Mouse (Mus musculus) kidney, postnatal 0 days (tissue): ENCODE data around the gene Aldh1l1. TPM values are rescaled to one million over a fixed set of nuclear protein-coding genes. Genes with fewer than 3 reads are reported as not detected.

Experiments used
- ATAC-seq: fragments of 200-750 bp; cut with Nextera tagmentation; replicated peaks from 2 replicates; pipeline ENCODE4 v1.8.0; 2017; ENCODE audit warnings: low read depth, moderate number of reproducible peaks, moderate TSS enrichment, moderate library complexity; ENCODE audit not compliant: low FRiP score
- DNase-seq: peaks from one replicate; pipeline ENCODE4 v3.0.0-alpha.2; 2016; ENCODE audit warnings: low spot score
- H3K27ac ChIP-seq: fragments of 300-500 bp; sonication (generic); 2 replicates; pipeline ENCODE4 v1.5.1; 2014; ENCODE audit warnings: mild to moderate bottlenecking
- H3K27me3 ChIP-seq: fragments of 300-500 bp; sonication (generic); 2 replicates; pipeline ENCODE4 v1.6.1; 2014; ENCODE audit warnings: low read length, mixed read lengths; ENCODE audit not compliant: insufficient read depth
- H3K36me3 ChIP-seq: fragments of 300-500 bp; sonication (generic); 2 replicates; pipeline ENCODE4 v1.6.1; 2014; ENCODE audit warnings: low read length, mixed read lengths; ENCODE audit not compliant: insufficient read depth
- H3K4me1 ChIP-seq: fragments of 300-500 bp; sonication (generic); replicated peaks from 2 replicates; pipeline ENCODE4 v1.6.1; 2014; ENCODE audit warnings: antibody characterized with exemption, low read length, mixed read lengths; ENCODE audit not compliant: insufficient read depth
- H3K4me2 ChIP-seq: fragments of 300-500 bp; sonication (generic); 2 replicates; pipeline ENCODE4 v1.6.1; 2014; ENCODE audit warnings: mild to moderate bottlenecking, low read length, moderate library complexity, mixed read lengths
- H3K4me3 ChIP-seq: fragments of 300-500 bp; sonication (generic); replicated peaks from 2 replicates; pipeline ENCODE4 v1.5.1; 2014; ENCODE audit warnings: low read depth, low read length
- H3K9ac ChIP-seq: fragments of 300-500 bp; sonication (generic); 2 replicates; pipeline ENCODE4 v1.6.1; 2014; ENCODE audit warnings: low read depth, low read length
- H3K9me3 ChIP-seq: fragments of 300-500 bp; sonication (generic); replicated peaks from 2 replicates; pipeline ENCODE4 v1.6.1; 2016; ENCODE audit warnings: low read length, inconsistent platforms, mixed read lengths
- CTCF ChIP-seq: IDR thresholded peaks from 2 replicates; pipeline ENCODE4 v1.5.1; 2016; ENCODE audit warnings: antibody characterized with exemption, low read depth, mild to moderate bottlenecking, moderate library complexity
- WGBS: fragments of 180-500 bp; shearing (Covaris S2); extraction: QIAGEN DNeasy Blood & Tissue Kit; methylation state at CpG from one replicate; pipeline ENCODE4 v1.1.7; 2014; 5-methylcytosine and 5-hydroxymethylcytosine counted together
- polyA plus RNA-seq: library from polyadenylated mRNA; unstranded; fragments of >200 nt; fragmentation: Nextera tagmentation; extraction: Ambion mirVana; gene quantifications from 2 replicates; pipeline ENCODE4 v1.2.1, GENCODE M21; 2015

Gene Aldh1l1
- polyA plus RNA-seq, 1 experiment from 2014 or later = 42.8 TPM

DNA sequence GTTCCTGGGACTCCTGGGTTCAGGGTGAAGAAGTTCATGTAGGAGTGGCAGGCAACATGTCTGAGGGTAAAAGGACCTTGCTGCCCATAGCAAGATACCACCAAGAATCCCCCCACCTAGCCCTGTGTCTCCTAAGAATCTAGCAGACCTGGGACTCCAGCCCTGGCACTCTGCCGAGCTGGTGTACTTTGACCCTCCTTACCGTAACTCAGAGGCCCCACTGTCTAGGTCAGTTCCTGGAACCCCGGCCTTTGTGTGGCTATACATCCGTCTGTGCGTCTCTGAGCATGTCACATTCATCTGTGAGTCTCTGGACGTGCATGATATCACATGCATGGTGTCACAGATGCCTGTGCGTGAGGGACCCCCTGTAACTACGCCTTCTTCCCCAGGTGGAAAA is 84.2 kb downstream of the Aldh1l1 start:
- WGBS = 46% methylated on average over 8 of the region's 8 CpGs
- Histone ChIP-seq H3K27ac (no peak overlapping the region), H3K9ac (no peak overlapping the region), H3K27me3 (no peaks in the 10 kb centered on the region), H3K9me3 (no peaks in the 10 kb centered on the region), H3K36me3 (no peaks in the 10 kb centered on the region), H3K4me1 (0 out of 2 replicates have a peak, but pooled peaks cover 5% of the 10 kb centered on the region), H3K4me3 (no peak overlapping the region), H3K4me2 (no peak overlapping the region)
- TF ChIP-seq CTCF = no peak
- no peak for DNase-seq
- no peak for ATAC-seq

- TF ChIP-seq CTCF = peak; percentile 94
- Histone ChIP-seq H3K27ac (no peak overlapping the region), H3K4me3 (no peak overlapping the region), H3K9me3 (no peaks in the 10 kb centered on the region), H3K4me2 (no peak overlapping the region), H3K9ac (no peak overlapping the region), H3K36me3 (no peaks in the 10 kb centered on the region), H3K27me3 (no peaks in the 10 kb centered on the region), H3K4me1 (0 out of 2 replicates have a peak, but pooled peaks cover under 1% of the 10 kb centered on the region)
- WGBS = 38% methylated on average over 3 of the region's 3 CpGs
- ATAC-seq = peak; percentile 65
- peak; percentile 89 for DNase-seq
Observed at GRCm38 (mm10) chr6:90575261-90575715, 89.1 kb downstream of the Aldh1l1 start.

- 46% methylated on average over 3 of the region's 3 CpGs for WGBS
- Histone ChIP-seq H3K9me3 (no peaks in the 10 kb centered on the region), H3K36me3 (no peaks in the 10 kb centered on the region), H3K27me3 (no peaks in the 10 kb centered on the region), H3K4me1 (no peaks in the 10 kb centered on the region), H3K4me2 (no peak overlapping the region), H3K27ac (no peak overlapping the region), H3K9ac (no peak overlapping the region), H3K4me3 (no peak overlapping the region)
- DNase-seq = no peak
- TF ChIP-seq CTCF = no peak
- ATAC-seq = no peak
Observed at GRCm38 (mm10) chr6:90578174-90578573, 91.9 kb downstream of the Aldh1l1 start.

DNA sequence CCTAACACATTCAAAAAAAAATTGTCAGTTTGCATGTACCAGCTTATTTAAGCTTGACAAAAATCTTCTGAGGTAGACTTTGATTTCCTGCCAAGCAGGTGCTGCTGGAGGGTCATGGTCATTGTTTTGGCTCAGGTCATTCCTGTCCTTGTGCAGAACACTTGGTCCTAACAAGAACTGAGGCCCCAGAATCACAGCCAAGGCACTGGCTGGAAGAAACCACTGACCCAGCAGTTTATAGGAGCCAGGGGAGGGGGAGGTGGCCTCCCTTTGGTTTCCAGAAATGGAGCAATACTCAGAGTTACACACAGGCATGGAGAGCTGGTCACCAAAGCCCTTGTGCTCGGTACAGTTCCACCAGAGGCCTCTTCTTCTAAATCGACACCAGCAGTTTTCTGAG is 96.1 kb downstream of the Aldh1l1 start:
- no peaks in the 10 kb centered on the region for H3K27me3 ChIP-seq
- ATAC-seq = no peak
- no peak for TF ChIP-seq CTCF
- H3K36me3 ChIP-seq = no peaks in the 10 kb centered on the region
- WGBS = 94% methylated on average over 2 of the region's 2 CpGs
- H3K9me3 ChIP-seq = no peaks in the 10 kb centered on the region
- no peak overlapping the region for H3K9ac ChIP-seq
- H3K27ac ChIP-seq = no peak overlapping the region
- no peak for DNase-seq
- H3K4me1 ChIP-seq = no peaks in the 10 kb centered on the region
- no peak overlapping the region for H3K4me3 ChIP-seq
- no peak overlapping the region for H3K4me2 ChIP-seq

GRCm38 (mm10) chr6:90588113-90588512 is 101.9 kb downstream of the Aldh1l1 start:
- H3K27me3 ChIP-seq = no peaks in the 10 kb centered on the region
- H3K4me2 ChIP-seq = no peak overlapping the region
- H3K36me3 ChIP-seq = no peaks in the 10 kb centered on the region
- no peak for ATAC-seq
- TF ChIP-seq CTCF = no peak
- no peak overlapping the region for H3K9ac ChIP-seq
- DNase-seq = peak; percentile 28
- 38% methylated on average over 5 of the region's 5 CpGs for WGBS
- H3K4me3 ChIP-seq = no peak overlapping the region
- no peaks in the 10 kb centered on the region for H3K4me1 ChIP-seq
- H3K27ac ChIP-seq = no peak overlapping the region
- H3K9me3 ChIP-seq = no peaks in the 10 kb centered on the region

- ATAC-seq = no peak
- H3K9me3 ChIP-seq = no peaks in the 10 kb centered on the region
- no peaks in the 10 kb centered on the region for H3K27me3 ChIP-seq
- 94% methylated on average over 1 of the region's 1 CpGs for WGBS
- no peak overlapping the region for H3K9ac ChIP-seq
- H3K27ac ChIP-seq = no peak overlapping the region
- no peaks in the 10 kb centered on the region for H3K36me3 ChIP-seq
- no peak overlapping the region for H3K4me2 ChIP-seq
- no peak for DNase-seq
- TF ChIP-seq CTCF = no peak
- H3K4me1 ChIP-seq = no peaks in the 10 kb centered on the region
- H3K4me3 ChIP-seq = no peak overlapping the region
Observed at GRCm38 (mm10) chr6:90590707-90591106, 104.5 kb downstream of the Aldh1l1 start.

DNA sequence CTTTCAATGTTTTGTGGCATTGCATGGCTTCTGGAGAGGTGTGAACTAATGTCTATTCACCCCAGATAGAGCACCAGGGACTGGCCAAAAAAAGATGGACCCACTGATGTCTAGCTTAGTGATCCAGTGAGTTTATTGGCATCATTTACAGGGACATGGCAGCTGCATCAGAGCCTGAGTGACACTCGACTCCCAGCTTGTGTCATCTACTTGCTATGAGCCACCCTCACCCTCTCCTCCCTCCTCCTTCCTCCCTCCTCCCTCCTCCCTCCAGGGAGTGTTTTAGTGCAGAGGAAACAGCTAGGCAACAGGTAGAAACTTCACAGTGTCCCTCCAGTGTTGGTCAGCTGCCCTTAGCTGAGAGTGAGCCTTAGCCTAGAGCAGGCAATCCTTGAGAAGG is 108.7 kb downstream of the Aldh1l1 start:
- ATAC-seq = no peak
- H3K36me3 ChIP-seq = no peaks in the 10 kb centered on the region
- H3K9me3 ChIP-seq = no peaks in the 10 kb centered on the region
- H3K4me1 ChIP-seq = no peaks in the 10 kb centered on the region
- no peaks in the 10 kb centered on the region for H3K27me3 ChIP-seq
- H3K9ac ChIP-seq = no peak overlapping the region
- WGBS = 56% methylated on average over 1 of the region's 1 CpGs
- no peak for DNase-seq
- no peak overlapping the region for H3K27ac ChIP-seq
- no peak overlapping the region for H3K4me2 ChIP-seq
- no peak for TF ChIP-seq CTCF
- no peak overlapping the region for H3K4me3 ChIP-seq
